Mouse (Mus musculus): ENCODE data around the gene Ak8.
A peak's percentile ranks its signal among the peaks of the same experiment; 100 is the strongest.

GRCm38 (mm10) chr2:28829265-28829664 is 129.3 kb downstream of the Ak8 start:
- no peak for TF ChIP-seq POLR2A (IDR thresholded peaks at IDR 0.05; ENCODE audit: borderline replicate concordance, extremely low read depth, insufficient read depth, insufficient read length, poor library complexity, severe bottlenecking)
- TF ChIP-seq CTCF (IDR thresholded peaks at IDR 0.05; ENCODE audit: borderline replicate concordance, extremely low read depth, insufficient read depth, insufficient read length): peak; percentile 23; the same call in 1 of the 2 replicates
